Mouse (Mus musculus) intestine, postnatal 0 days (tissue): ENCODE results near the gene Cnot6. TPM values are rescaled to one million over a fixed set of nuclear protein-coding genes. Genes with fewer than 3 reads are reported as not detected.

Experiments used
- ATAC-seq: fragments of 200-750 bp; cut with Nextera tagmentation; 2 replicates; pipeline ENCODE4 v1.8.0; 2017; ENCODE audit warnings: mild to moderate bottlenecking, moderate TSS enrichment, moderate library complexity
- H3K27ac ChIP-seq: fragments of 300-500 bp; sonication (generic); 2 replicates; pipeline ENCODE4 v1.5.1; 2014; ENCODE audit warnings: mild to moderate bottlenecking, low read depth, low read length, moderate library complexity
- H3K27me3 ChIP-seq: fragments of 300-500 bp; sonication (generic); replicated peaks from 2 replicates; pipeline ENCODE4 v1.6.1; 2014; ENCODE audit warnings: low read length, mixed read lengths; ENCODE audit not compliant: control insufficient read depth, insufficient read depth
- H3K36me3 ChIP-seq: fragments of 300-500 bp; sonication (generic); 2 replicates; pipeline ENCODE4 v1.6.1; 2014; ENCODE audit warnings: mild to moderate bottlenecking, moderate library complexity; ENCODE audit not compliant: control insufficient read depth, insufficient read depth
- H3K4me1 ChIP-seq: fragments of 300-500 bp; sonication (generic); replicated peaks from 2 replicates; pipeline ENCODE4 v1.6.1; 2014; ENCODE audit warnings: antibody characterized with exemption, low read length, mixed read lengths; ENCODE audit not compliant: control insufficient read depth, insufficient read depth
- H3K4me2 ChIP-seq: fragments of 300-500 bp; sonication (generic); replicated peaks from 2 replicates; pipeline ENCODE4 v1.6.1; 2014; ENCODE audit warnings: low read depth, mild to moderate bottlenecking, moderate library complexity
- H3K4me3 ChIP-seq: fragments of 300-500 bp; sonication (generic); 2 replicates; pipeline ENCODE4 v1.5.1; 2014; ENCODE audit warnings: low read depth, low read length
- H3K9ac ChIP-seq: fragments of 300-500 bp; sonication (generic); 2 replicates; pipeline ENCODE4 v1.6.1; 2014; ENCODE audit warnings: mild to moderate bottlenecking, low read depth, low read length
- H3K9me3 ChIP-seq: fragments of 300-500 bp; sonication (generic); 2 replicates; pipeline ENCODE4 v1.6.1; 2016; ENCODE audit warnings: mixed run types; ENCODE audit not compliant: control insufficient read depth
- CTCF ChIP-seq: sonication (generic); IDR thresholded peaks from 2 replicates; pipeline ENCODE4 v1.5.1; 2016; ENCODE audit warnings: low read depth, mild to moderate bottlenecking, control low read depth, antibody characterized with exemption, moderate library complexity
- WGBS: fragments of 180-500 bp; shearing (Covaris S2); extraction: QIAGEN DNeasy Blood & Tissue Kit; methylation state at CpG from one replicate; pipeline ENCODE4 v1.1.7; 2014; 5-methylcytosine and 5-hydroxymethylcytosine counted together
- polyA plus RNA-seq: library from polyadenylated mRNA; unstranded; fragments of >200 nt; fragmentation: Nextera tagmentation; extraction: Ambion mirVana; gene quantifications from 2 replicates; pipeline ENCODE4 v1.2.1, GENCODE M21; 2015

Cnot6 gene
- polyA plus RNA-seq, 1 experiment from 2014 or later, result 27.2 TPM

GRCm38 (mm10) chr11:49659470-49659799 is 53.1 kb downstream of the Cnot6 start:
- no peak for ATAC-seq
- no peak for TF ChIP-seq CTCF
- Histone ChIP-seq H3K27me3 (no peaks in the 10 kb centered on the region), H3K9ac (no peak overlapping the region), H3K9me3 (no peaks in the 10 kb centered on the region), H3K27ac (no peak overlapping the region), H3K4me3 (no peak overlapping the region), H3K4me2 (no peak overlapping the region), H3K4me1 (0 out of 2 replicates have a peak, but pooled peaks cover 5% of the 10 kb centered on the region), H3K36me3 (no peaks in the 10 kb centered on the region)
- WGBS, result 73% methylated on average over 7 of the region's 7 CpGs

GRCm38 (mm10) chr11:49658791-49659469 is 53.6 kb downstream of the Cnot6 start:
- WGBS, result 71% methylated on average over 10 of the region's 10 CpGs
- no peak for TF ChIP-seq CTCF
- H3K4me3 ChIP-seq, result no peak overlapping the region
- ATAC-seq, result no peak
- H3K9me3 ChIP-seq, result 0 out of 2 replicates have a peak, but pooled peaks cover 4% of the 10 kb centered on the region
- H3K9ac ChIP-seq, result no peak overlapping the region
- no peak overlapping the region for H3K4me2 ChIP-seq
- H3K4me1 ChIP-seq, result 0 out of 2 replicates have a peak, but pooled peaks cover 5% of the 10 kb centered on the region
- no peaks in the 10 kb centered on the region for H3K27me3 ChIP-seq
- no peak overlapping the region for H3K27ac ChIP-seq
- H3K36me3 ChIP-seq, result no peaks in the 10 kb centered on the region

- no peak for TF ChIP-seq CTCF
- H3K9ac ChIP-seq, result no peak overlapping the region
Measured at GRCm38 (mm10) chr11:49658065-49658464, 54.5 kb downstream of the Cnot6 start.

GRCm38 (mm10) chr11:49655501-49655900 is 57.0 kb downstream of the Cnot6 start:
- no peaks in the 10 kb centered on the region for H3K4me1 ChIP-seq
- H3K36me3 ChIP-seq, result no peaks in the 10 kb centered on the region
- no peak overlapping the region for H3K4me3 ChIP-seq
- 0 out of 2 replicates have a peak, but pooled peaks cover 4% of the 10 kb centered on the region for H3K9me3 ChIP-seq
- H3K27me3 ChIP-seq, result no peaks in the 10 kb centered on the region
- ATAC-seq, result no peak
- H3K27ac ChIP-seq, result no peak overlapping the region
- no peak overlapping the region for H3K4me2 ChIP-seq
- no peak for TF ChIP-seq CTCF
- H3K9ac ChIP-seq, result no peak overlapping the region

More at GRCm38 (mm10) chr11:49658065-49658464, 54.5 kb downstream of the Cnot6 start:
- Histone ChIP-seq H3K36me3 (no peaks in the 10 kb centered on the region), H3K4me2 (no peak overlapping the region), H3K27ac (no peak overlapping the region), H3K9me3 (0 out of 2 replicates have a peak, but pooled peaks cover 4% of the 10 kb centered on the region), H3K4me3 (no peak overlapping the region), H3K27me3 (no peaks in the 10 kb centered on the region), H3K4me1 (0 out of 2 replicates have a peak, but pooled peaks cover 3% of the 10 kb centered on the region)
- 62% methylated on average over 4 of the region's 4 CpGs for WGBS
- ATAC-seq, result no peak

GRCm38 (mm10) chr11:49654651-49655050 is 57.9 kb downstream of the Cnot6 start:
- Histone ChIP-seq H3K9me3 (0 out of 2 replicates have a peak, but pooled peaks cover 4% of the 10 kb centered on the region), H3K4me1 (no peaks in the 10 kb centered on the region), H3K9ac (no peak overlapping the region), H3K4me2 (no peak overlapping the region), H3K36me3 (no peaks in the 10 kb centered on the region), H3K4me3 (no peak overlapping the region), H3K27me3 (no peaks in the 10 kb centered on the region), H3K27ac (no peak overlapping the region)
- TF ChIP-seq CTCF, result no peak
- 86% methylated on average over 5 of the region's 5 CpGs for WGBS
- ATAC-seq, result no peak

- Histone ChIP-seq H3K36me3 (no peaks in the 10 kb centered on the region), H3K9me3 (0 out of 2 replicates have a peak, but pooled peaks cover 4% of the 10 kb centered on the region), H3K4me2 (peak overlapping the region; percentile 51), H3K27me3 (no peaks in the 10 kb centered on the region), H3K27ac (no peak overlapping the region), H3K4me1 (no peaks in the 10 kb centered on the region), H3K4me3 (no peak overlapping the region), H3K9ac (no peak overlapping the region)
- ATAC-seq, result no peak
- 32% methylated on average over 11 of the region's 11 CpGs for WGBS
- TF ChIP-seq CTCF, result no peak
Measured at GRCm38 (mm10) chr11:49653079-49653408, 59.5 kb downstream of the Cnot6 start.
